Mouse (Mus musculus) adrenal gland, adult 8-10 months (tissue): ENCODE data around the gene Itga9. TPM values are rescaled to one million over a fixed set of nuclear protein-coding genes. Genes with fewer than 3 reads are reported as not detected.
"Not testable (repeated sequence)": the region's sequence is repeated elsewhere in the genome, so short reads cannot be mapped to it uniquely, and the experiment has no call there.

Experiments
- DNase-seq: peaks from one replicate; pipeline ENCODE4 v3.0.0; 2022
- total RNA-seq, 4 experiments: library from RNA; stranded (reverse); gene quantifications; 2 replicates each; pipeline ENCODE4 v1.2.4; 2022

Itga9 gene
- total RNA-seq = 10 to 100 TPM; 64.9 to 75.4 (median 67.8) TPM

DNA sequence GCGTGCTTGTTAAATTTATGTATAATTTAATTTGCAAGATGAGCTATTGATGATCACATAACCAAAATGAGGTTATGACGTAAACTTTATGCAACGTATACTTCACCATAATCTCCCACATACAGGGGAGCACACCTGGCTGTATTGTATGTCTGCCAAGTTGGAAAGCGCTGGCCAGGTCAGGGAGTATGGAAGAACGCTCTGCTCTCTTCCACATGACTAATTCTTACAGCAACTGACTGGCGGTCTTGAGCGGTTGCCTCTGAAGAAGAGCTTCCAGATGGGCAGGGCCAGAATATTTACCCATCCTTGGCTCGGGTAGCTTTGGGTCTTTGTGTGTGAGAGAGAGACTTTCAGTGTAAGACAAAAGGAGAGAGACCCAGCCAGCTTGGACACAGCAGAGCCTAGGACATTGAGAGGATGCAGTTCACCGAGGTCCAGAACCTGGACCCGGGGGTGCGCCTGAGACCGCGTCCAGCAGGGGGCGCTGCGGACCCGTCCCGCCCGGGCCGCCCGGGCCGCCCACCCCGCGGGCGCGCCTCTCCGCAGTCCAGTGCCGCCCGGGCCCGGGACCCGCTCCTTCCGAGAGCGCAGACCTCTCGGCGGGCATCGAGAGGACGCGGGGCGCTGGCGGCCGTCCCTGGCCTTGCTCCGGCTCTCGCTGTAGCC lies at the start of gene Itga9:
Gene Itga9 (plus strand): TSS at position 543 of the 669 bp plus-strand sequence.
- peak; percentile 74 for DNase-seq

DNA sequence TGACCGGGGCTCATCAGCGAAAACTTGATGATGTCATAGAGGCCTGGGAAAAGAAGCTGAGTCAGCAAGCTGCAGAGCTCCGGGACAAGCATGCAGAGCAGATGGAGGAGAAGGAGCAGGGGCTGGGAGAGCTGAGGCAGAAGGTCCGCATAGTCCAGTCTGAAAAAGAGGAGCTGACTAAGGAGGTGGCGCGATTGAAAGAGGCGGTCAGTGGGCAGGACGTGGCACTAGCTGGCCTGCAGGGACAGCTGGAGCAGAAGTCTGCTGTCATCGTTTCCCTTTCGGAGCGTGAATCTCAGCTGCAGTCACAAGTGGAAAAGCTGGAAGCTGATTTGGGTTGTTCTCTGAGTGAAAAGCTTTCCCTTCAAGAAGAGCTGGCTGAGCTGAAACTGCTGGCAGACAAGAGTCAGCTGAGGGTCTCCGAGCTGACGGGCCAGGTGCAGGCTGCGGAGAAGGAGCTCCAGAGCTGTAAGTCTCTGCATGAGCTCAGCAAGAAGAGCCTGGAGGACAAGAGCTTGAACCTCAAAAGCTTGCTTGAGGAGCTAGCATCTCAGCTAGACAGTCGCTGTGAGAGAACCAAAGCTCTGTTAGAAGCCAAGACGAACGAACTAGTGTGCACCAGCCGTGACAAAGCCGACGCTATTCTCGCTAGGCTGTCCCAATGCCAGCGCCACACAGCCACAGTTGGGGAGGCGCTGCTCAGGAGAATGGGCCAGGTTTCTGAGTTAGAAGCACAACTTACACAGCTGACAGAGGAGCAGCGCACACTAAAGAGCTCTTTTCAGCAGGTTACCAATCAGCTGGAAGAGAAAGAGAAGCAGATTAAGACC lies 49.3 kb upstream of the Itga9 start:
- no peak for DNase-seq

DNA sequence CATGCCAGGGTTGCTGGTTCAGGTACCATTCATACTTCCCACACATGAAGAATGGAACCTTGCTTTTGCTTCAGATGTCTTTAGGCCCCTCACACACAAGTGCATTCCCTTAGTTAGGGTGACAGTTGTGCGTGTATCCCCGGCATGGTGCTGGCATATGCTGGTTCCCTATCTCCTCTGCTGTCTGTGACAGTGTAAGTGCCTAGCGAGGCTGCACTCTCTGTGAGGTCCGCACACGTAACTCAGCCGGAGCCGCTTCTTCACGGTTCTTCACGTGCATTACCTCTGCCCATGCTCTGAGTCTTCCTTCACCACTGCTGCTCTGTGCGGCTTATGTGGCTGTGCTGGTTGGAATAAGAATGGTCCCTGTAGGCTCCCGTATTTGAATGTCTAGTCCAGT lies 43.1 kb upstream of the Itga9 start:
- no peak for DNase-seq

DNA sequence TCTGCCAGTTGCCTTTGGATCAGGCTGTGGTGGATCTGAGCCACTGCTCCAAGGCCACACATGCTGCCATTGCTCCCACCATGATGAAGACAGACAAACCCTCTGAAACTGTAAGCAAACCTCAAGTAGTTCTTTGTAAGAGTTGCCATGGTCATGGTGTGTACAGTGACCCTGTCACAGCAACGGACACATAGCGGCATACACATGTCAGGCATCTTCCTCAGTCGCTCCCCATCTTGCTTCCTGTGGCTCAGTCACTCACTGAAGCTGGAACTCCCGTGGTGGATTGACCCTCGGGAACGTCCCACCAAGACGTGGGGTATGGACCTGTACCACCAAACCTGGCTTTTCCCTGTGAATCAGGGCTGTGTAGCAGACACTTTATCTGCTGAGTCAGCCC lies 42.6 kb upstream of the Itga9 start:
- no peak for DNase-seq

DNA sequence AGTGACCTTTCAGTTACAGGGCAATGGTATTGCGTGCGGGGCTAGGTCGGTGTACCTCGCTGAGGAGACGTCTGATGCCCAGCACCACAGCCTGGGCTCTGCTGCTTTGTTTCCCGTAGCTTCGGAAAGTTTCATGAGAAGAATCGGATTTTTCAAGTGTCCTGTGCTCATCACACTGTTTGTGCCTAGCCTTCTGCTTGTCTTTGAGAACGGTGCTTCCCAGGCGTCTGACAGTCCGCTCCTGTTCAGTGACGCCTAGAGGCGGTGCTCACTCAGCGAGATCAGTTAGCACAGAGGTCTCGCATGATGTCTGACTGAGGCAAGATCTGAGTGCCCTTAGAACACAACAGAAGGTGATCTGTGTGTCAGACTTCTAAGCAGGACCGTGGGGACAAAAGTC lies 41.8 kb upstream of the Itga9 start:
- DNase-seq = no peak

DNA sequence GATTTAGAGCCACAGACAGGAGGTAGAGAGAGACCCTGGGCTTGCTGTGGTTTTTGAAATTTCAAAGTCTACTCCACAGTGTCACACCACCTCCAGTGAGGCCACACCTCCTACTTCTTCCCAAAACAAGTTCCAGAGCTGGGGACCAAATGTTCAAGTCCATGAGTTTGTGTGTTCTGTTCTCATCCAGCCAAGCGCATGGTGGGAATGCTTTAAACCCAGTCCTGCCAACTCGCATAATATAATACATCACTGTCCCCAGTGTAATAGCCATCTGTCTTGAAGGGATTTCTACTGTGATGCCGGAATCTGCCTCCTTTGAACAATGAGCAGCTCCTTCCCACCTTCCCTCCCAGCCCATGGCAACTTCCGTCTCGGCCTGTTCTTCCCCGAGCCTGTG lies 37.2 kb upstream of the Itga9 start:
- no peak for DNase-seq

GRCm38 (mm10) chr9:118570865-118571264 lies 35.6 kb upstream of the Itga9 start:
- no peak for DNase-seq

- no peak for DNase-seq
Observed at GRCm38 (mm10) chr9:118571701-118572100, 34.8 kb upstream of the Itga9 start.

- no peak for DNase-seq
Observed at GRCm38 (mm10) chr9:118574911-118575310, 31.6 kb upstream of the Itga9 start.

DNA sequence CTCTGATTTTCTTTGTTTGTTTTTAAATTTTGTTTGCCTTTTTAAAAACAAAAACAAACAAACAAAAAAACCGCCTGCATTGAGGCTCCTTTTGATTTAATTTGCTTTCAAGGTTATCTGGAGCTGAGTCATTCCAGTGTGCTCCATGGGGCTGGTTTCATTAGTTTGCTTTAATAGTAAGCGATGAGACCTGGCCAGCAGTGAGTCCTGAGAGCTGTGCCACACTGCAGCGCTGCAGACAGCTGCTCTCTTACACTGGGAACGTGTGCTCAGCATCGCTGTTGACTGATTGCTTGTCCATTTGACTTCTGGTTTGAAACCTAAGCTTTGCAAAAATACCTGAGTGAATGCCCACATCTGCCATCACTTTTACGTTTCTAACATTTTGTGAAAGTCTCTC lies 26.1 kb upstream of the Itga9 start:
- peak; percentile 45 for DNase-seq

- DNase-seq = no peak
Observed at GRCm38 (mm10) chr9:118582757-118583156, 23.7 kb upstream of the Itga9 start.

DNA sequence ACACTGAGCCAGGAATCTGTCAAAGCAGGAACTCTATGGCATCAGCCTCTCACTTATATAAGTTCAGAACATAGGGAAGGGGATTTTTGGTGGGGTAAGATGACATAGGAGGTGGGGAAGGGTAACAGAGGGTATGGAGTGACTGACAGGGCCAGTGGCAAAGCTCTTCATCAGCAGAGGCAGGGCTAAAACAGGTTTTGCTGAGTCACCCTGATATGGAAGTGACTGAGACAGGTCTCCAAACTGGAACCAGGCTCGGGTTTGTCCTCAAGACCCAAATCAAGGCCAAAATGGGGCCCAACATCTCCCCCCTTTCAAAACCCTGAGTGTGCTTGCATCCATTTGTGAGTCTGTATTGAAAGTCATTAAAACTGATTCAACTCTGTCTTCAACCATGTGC lies 21.7 kb upstream of the Itga9 start:
- DNase-seq = no peak

GRCm38 (mm10) chr9:118585998-118586397 lies 20.5 kb upstream of the Itga9 start:
- DNase-seq = no peak

- no peak for DNase-seq
Observed at GRCm38 (mm10) chr9:118587115-118587514, 19.4 kb upstream of the Itga9 start.

GRCm38 (mm10) chr9:118589249-118589648 lies 17.2 kb upstream of the Itga9 start:
- DNase-seq = no peak

DNA sequence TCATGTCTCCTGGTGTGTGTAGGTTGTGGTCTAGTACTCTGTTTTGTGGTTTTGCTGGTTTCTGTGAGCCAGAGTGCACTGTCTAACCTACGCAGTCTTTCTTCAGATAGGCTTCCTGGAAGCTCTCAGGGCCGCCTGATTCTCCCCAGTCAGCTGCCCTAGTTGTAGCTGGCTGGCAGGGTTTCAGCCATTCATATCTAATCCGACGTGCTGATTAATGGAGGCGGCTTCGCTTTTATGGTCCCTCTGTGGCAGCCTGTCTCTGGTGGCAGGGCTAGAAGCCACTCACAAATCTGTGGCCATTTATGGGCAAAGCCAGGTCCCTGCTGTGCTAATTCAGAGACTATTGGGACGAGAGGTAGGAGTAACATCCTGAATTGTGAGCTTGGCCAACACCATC lies 16.3 kb upstream of the Itga9 start:
- peak; percentile 86 for DNase-seq

- no peak for DNase-seq
Observed at GRCm38 (mm10) chr9:118591633-118592032, 14.9 kb upstream of the Itga9 start.

DNA sequence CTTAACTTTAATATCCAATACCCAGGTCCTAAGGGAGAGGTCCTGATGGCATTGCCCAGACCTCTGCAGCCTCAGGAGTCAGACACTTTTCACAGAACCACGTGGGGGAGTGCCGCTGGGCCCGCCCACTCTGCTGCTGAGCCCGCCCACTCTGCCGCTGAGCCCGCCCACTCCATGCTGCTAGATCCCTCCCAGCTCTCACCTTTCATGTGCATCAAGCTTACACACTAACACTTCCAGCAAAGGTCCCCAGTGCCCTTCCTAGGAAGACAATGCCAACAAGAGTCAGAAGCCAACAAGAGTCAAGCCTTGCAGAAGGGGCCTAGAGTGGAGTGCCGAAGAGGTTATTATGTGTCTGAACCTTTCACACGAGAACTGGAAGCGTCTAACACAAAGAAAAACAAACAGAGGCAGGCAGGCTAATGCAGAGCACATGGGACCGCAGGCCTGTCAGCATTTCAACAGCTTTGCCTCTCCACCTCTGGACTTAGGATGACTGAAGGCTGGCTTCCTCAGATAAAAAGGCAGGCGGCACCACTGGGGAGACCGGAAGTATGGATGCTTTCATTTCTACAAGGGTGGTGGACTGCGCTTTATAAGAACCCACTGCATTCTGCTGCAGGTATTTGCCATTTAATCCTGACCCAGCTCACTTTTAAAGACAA lies 13.8 kb upstream of the Itga9 start:
- no peak for DNase-seq

GRCm38 (mm10) chr9:118593443-118593842 lies 13.0 kb upstream of the Itga9 start:
- DNase-seq = no peak

DNA sequence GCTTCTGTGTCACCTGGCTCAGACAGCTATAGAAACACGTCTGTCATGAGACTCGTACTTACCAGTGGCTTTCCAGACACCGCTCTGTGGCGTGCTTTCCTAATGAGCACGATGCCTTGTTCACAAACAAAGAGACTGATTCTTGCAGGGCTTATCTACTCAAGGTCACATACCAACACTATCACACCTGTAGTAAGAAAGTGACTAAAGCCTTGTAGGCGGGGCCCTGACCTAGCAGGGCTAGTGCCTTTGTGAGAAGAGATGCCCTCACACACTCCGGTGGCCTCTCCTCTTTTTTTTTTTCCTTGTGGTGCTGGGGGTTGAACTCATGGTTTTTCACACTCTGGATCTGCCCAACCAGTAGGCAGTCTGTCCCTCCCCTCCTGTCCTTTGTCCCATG lies 9.7 kb upstream of the Itga9 start:
- no peak for DNase-seq

GRCm38 (mm10) chr9:118600393-118600792 lies 6.1 kb upstream of the Itga9 start:
- not testable (repeated sequence) for DNase-seq

DNA sequence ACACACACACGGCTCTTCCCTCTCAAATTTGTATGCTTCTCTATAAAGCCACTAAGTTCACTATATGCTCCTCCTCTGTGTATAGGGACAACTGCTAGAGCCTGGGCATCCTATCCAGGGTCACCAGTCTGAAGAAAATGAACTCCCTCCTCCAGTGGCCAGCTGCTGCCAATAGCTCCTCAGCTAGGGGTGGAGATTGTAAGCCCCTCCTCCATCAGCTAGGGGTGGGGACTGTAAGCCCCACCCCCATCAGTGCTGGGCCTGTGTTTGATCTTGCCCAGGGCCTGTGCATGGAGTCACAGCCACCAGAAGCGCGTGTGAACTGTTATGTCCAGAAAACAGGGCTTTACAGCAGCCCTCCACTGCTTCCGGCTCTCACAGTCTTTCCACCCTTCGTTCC lies 3.9 kb upstream of the Itga9 start:
- no peak for DNase-seq

GRCm38 (mm10) chr9:118606817-118607371 lies 404 bp downstream of the Itga9 start:
- no peak for DNase-seq
